Mouse (Mus musculus) kidney, postnatal 25 days (tissue): ENCODE measurements around the gene Ptprn2.

Source experiments
- DNase-seq, 2 experiments: peaks; one replicate each; pipeline ENCODE4 v3.0.0; 2021; ENCODE audit warnings: mixed read lengths in 2 of 2

Gene Ptprn2

DNA sequence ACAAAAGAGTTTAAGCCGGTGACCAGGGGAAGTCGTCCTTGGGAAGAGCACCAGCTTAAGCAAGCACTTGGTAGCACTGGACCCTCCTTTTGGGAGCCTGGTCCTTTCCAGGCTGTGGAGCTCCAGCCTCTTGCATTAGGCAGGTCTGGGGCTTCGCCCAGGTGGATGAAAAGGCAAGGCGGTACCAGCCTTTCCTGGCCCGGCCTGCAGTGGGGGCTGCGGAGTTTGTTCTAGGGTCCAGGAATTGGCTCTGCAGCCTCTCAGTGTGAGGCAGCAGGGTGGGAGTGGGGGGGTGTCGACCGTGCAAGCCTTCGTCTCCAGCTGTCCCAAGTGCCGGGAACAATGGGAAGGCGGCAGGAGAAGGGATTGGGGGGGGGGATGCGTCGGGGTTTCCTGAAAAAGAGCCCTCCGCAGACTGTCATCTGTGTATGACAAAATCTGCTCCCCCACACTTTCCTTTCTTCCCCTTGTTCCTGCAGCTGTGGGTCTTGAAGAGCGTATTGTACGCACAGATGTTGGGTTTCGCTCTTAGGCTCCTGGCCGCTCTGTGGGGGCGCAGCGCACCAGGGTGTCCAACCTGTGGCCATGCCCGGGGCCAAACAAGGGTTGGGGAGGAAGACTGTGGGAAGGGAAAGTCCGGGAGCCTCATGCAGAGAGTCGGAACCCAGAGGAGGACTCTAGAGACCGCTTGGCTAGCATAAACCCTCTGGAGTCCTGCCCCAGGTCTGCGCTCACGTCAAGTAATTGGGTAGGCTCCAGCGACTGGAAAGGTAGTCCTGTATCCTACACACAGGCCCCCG, 667.0 kb downstream of the Ptprn2 start:
- DNase-seq = no peak

DNA sequence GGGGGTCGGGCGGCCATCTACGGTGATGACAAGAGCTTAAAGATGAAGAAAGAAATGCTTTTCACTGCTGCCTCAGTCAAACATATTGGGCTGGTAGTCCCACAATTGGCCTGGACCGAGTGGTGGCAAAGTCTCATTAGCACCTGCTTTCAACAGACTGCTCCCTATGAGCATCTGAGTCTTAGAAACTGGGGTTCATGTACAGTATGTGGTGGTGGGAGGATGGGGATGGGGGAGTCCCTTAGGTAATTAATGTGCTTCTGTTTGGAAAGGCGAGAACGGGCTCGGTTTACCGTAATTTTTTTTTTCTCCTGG, 667.6 kb downstream of the Ptprn2 start:
- no peak for DNase-seq

DNA sequence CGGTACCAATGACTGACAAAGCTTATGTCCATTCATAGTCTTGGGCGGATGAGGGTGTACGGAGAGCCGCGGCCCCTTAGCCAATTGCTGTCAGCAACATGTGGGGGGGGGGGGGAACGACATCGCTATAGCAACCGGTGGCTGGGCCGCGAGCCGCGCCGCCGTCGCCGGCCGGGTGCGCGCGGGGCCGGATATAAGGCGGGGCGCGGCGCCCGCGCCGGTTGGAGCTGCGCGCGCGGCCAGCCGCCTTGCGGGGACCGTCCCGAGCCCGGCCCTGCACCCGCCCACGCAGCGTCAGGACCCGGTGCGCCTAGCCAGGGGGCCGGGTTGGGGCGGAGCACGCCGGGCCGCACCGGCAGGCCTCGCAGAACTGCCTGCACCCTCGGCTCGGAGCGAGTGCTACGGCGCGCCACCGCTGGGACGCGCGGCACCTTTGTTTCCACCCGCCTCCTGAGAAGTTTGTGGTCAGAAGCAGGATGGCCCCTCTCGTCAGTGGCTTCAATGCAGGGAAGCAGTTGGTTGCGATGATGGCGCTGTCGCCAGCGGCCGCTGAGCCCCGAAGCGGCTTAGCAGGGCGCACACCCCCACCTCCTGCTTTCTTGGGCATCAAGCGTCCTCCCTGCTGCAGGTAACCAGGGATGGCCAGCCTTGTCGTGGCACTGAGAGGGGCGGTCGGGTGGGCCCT, 668.3 kb downstream of the Ptprn2 start:
- peak in 1 of 2 experiments; percentile 6 for DNase-seq

DNA sequence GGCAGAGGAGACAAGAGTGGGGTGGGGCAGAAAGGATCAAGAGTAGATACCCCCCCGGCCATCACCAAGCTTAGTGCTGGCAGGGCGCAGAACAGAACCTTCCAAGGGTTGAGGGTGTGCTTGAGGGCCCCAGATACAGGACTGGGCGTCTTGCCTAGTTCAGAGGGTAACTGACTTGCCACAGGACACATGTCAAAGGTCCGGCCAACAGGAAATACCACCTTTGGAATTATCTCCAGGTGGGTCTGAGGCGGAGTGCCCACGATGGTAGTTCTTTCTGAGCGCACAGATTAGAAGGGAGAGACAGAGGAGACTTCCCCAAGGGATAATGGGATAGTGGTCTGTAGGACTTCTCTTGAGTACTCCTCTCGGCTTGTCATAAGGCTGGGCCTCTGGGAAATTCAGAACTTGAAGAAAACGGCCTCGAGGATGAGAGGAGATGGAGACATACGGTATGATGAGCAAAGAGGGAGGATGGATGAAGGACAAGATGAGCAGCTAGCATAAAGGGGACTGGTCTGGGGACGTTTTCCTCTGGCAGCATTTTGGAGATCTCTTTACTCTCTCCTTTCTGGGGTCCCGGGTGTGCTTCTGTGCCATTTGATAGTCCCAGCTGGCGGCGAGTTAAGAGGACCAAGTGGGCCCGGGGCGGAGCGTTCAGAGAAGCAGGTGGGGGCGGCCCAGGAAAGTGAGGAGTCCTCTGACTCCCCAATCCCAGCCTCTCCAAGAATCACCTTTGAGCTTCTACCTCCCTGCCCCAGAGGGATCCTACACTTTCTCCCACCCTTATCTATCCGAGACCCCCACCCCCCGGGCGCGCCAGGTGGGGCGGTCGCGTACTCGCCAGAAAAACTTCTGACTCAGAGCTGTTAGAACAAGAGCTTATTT, 669.1 kb downstream of the Ptprn2 start:
- no peak for DNase-seq

DNA sequence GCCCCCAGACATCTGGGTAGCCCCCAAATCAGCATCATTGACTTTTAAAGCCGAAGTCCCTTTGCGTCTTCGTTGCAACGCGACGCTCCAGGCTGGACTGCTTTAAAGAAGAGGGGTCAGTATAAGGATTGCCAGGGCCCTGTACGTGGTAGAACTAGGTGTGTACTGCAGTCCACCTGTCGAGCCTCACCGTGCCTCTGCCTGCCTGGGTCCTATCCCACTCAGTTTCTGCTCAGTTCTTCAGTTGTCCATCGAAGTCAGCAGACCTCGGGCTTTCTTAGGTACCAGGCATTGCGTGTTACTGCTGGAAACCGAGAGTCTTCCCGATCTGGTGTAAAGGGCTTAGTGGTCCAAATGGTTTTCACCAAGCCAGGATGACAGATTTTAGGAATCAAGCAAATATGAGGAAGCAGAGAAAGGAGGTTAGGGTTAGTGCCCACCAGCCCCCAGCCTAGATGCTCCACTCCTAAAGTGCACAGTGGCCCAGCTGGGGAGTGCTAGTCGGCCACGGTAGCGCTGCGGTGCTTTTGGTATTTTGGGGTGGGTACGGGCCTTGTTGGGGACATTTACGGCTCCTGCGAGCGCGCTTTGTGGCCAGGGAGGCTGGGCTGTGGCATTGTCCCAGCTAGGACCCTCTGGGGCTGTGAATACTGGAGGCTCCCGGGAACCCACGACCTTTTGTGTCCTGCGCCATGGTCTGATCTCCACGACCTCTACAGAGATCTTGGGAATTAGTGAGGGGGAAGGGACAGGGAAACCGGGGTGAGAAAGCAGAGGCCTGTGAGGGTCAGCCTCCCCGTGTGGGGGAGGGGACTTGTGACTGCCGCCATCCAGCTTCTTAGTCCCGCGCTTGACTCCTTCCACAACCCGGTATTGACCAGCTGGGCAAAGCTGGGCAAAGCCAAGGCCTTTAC, 670.0 kb downstream of the Ptprn2 start:
- DNase-seq = no peak

DNA sequence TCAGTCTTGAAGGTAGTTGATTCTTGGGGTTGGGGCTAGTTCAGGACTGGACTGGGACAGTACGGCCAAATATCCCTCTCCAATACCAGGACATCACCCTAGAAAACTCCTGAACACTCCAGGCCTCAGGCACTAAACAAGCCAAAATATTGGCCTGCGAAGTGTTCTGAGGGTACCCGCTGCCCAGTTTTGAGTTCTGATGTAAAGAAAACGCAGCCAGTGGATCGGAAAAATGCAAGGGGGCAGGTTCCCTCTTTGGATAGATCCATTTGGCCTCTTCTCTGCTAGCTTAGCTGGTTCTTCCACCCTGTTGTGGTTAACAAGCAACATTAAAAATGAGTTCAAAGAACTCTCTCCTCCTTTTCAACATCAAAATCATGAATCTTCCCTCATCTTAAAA, 670.7 kb downstream of the Ptprn2 start:
- DNase-seq = no peak

DNA sequence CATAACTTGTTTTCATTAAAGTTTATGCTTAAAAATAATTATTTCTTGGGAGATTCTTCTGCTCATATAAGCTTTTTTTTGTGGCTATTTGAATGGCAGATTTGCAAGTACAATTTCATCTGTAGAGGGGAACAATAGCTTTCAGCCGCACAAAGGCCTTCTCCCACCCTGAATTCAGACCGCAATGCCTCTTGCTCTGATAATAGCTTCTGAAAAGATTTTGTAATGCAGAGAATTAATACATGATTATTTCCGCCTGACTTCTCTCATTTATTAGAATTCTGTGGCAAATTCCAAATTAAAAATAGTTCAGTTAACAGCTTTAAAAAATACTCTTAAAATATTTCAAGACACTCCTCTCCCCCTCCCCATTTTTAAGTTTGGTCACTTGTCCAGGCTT, 671.3 kb downstream of the Ptprn2 start:
- DNase-seq = no peak

DNA sequence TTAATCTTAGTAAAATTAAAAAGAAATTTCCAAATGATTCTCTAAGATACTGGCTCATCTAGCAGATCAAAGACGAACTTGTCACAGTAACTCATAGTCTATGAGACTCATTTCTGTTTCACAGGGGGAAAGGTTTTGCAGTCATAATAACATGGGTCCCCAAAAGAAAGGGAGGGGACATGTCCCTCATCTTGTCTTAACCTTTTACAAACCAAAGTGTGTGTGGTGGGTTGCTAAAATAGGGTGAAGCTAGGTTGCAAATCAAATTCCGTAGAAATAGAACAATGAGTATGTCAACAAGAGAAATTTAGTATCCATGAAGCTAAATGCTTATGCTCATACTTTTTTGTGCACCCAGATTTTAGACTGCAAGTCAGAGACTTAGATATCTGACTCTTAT, 671.7 kb downstream of the Ptprn2 start:
- DNase-seq = no peak

DNA sequence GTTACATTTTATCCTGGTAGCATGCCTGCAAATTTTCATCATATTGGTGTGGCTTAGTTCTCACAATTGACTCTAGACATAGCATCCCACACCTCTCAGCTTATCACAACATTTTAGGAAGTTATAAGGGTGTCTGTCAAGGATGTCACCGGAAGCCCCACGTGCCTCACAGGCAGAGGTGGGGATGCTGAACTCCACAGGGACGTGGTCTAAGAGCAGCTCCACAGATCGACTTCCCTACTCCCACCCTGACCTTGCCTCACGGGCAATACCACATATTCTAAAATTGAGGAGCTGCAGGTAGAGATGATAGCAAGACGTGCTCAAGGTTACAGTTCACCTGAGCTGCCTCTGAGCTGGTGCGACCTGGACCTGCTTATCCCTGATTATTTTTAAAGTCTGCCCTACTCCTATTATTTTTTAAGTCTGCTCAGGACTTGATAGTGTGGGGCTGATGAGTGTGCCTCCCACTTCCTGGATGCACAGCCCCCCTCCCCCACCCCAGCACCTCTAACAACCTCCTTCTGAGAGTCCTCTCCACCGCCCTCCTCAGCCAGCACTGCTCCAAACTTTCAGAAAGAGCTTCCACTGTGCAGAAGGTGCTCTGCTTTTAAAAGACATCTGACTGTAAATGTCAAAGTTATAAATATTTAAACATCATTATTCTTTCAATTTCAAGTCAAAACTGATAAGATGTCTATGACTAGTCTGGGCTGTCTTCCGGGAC, 672.3 kb downstream of the Ptprn2 start:
- no peak for DNase-seq

DNA sequence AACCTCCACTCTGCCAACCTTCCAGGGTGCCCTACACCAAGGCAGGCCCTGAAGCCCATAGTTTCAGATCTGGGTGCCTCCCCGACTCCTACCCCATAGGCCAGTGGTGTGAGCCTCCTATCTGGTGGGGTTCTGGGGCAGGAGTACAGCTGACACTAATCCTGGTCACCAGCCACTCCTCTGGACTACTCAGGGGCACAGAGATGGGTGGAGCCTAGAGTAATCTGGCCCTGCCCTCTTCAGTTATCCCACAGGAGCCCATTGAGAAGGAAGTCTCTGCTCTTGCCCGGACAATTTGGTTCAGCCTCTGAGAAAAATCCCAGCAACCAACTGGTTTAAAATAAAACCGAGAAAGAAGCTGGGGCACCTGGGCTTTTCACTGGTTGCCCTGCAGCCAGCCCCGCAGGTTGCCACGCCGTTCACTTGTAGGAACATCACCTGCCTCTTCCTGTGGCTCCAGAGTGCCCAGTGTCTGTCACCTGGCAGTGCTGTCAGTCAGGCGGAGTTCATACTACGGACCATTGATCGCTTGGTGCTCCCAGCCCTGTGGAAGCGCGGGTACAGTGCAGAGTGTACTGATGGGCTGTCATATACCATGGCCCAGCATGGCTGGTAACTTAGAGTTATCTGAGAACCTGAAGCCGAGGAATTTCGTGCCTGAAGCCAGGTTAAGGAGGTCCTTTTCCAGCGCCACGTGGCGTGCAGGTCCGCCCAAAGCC, 673.6 kb downstream of the Ptprn2 start:
- no peak for DNase-seq

DNA sequence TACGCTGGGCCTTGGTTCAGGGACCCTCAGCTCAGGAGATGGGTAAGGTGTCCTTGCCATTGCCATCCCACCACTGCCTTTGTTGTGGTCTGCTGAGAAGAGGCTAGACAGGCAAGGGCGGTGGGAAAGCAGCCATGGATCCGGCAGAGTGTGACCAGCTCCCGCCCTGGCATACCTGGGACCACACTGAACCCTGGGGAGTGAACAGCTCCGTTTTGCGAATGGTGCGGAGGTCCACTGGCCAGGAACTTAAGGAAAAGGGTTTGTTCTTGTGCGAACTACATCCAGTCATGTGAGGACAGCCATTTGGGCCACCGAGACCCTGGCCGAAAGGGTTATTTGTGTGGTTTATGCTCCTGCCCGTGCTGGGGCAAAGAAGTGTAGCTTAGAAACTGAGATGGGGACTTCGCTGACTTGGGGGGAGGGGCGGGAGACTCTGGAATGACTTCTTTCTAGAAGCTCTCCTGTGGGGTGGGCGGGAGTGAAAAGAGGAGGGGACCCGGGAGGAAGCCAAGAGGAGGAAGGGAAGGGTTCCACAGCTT, 674.2 kb downstream of the Ptprn2 start:
- no peak for DNase-seq

DNA sequence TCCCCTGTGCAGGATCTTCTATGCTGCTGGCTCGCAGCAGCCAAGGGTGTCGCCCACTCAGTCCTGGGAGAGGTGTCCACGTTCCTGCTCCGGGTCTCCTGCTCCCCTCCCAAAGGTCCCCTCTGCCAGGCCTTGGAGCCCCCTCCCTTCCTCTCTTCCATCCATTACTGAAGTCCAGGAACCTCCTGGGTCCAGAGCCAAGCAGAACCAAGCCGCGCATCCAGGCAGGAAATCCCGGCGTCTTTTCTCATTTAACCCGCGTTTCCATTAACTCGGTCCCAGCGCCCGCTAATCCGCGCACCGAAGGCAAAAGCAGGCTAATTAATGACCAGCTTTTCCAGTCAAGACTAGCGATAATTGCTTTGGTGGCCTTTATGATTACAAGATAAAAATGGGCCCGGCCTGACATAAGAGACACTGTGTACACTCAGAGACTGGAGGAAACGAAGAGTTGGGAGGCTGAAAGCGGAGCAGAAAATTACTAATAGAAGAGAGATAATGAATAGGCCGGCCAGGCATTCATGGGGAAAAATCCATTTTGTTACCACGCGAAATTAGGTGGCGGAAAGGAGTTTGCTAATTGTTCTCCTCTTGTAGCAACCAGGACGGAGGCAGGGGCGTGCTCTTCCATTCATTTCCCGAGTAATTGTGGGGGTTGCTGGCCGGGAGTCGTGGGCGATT, 674.8 kb downstream of the Ptprn2 start:
- DNase-seq = no peak

DNA sequence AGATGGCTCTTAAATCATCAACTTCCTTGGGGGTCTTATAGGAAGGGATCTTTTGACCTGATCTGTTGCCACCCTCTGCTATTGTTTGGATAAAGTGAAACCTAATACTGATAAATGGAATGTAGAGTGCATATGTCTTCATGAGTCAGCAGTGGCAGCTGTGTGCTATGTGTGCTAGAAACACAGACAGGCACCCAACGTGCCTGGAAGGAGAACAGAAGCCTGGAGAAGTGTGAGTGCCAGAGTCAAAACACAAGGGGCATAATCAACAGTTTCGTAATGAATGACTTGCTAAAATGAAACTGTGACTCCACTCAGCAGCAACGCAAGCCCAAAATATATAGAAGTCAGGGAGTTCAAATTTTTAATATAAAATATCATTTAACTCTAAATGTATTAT, 676.7 kb downstream of the Ptprn2 start:
- no peak for DNase-seq

DNA sequence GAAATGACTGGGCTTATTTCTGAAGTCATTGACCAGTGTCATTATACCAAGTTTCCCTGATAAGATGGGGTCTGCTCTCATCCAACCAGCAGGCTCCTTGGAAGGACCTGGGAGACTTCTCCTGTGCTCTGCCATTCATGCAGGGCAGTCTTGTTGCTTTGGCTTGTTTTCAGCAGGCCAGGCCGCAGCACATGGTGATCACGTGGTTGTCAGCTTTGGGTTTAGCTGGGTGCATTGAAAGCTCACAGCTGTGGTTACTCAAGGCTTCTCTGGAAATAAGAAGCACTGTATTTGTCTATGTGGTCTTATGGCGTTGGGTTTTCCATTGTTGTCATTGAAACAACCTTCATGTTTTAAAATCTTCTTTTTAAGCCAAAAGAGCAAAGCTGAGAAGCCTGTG, 678.3 kb downstream of the Ptprn2 start:
- DNase-seq = no peak

DNA sequence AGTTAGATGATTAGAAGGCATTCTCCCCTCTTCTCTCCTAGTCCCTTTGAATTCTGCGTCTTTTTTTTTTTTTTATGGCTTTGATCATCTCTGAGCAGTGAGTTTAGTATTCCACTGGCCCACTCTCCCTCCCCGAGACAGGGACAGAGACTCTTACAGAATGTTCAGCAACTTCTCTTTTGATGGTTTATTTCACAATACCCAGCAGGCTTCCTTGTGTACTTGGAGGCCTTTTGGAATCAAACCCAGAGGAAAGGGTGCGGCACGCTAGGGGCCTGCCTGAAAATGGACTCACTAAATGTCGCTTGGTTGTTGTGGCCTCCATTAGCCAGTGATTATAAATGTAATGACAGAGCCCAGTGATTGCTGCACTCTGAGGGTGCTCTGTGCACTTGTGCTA, 680.7 kb downstream of the Ptprn2 start:
- DNase-seq = no peak

DNA sequence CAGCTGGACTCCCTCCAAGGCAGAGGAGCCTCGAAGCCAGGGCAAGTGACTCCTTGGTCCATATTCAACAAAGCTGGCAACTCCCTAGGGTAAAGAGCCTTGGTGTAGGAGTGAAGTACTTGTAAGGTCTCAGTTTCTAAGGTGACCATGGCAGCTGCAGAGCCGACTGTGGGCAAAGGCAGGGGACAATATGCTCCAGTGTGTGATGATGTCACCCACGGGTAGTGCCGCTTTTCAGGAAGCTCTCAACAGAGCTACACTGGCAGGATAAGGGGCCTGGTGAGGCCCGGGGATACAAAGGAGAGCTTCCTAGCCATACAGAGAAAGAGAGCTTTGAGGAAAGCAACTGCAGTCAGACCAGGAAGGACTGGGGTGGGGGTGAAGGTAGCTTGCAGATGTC, 684.1 kb downstream of the Ptprn2 start:
- no peak for DNase-seq

DNA sequence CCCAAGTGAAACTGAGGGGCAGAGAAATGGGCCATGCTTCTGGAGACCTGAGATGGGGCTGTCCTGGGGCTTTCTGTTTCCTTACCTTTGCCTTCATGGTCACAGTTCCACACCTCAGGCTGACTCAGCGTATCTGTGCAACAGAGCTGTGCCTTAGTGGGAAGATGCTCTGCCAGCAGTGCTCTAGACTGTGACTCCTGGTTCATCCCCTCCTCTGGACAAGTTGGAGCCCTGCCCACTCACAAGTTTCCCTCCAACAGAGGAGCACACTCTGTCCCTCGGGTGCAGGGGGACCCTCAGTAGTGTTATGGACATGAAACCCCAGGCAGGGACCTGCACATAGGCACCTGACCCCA, 687.0 kb downstream of the Ptprn2 start:
- no peak for DNase-seq

DNA sequence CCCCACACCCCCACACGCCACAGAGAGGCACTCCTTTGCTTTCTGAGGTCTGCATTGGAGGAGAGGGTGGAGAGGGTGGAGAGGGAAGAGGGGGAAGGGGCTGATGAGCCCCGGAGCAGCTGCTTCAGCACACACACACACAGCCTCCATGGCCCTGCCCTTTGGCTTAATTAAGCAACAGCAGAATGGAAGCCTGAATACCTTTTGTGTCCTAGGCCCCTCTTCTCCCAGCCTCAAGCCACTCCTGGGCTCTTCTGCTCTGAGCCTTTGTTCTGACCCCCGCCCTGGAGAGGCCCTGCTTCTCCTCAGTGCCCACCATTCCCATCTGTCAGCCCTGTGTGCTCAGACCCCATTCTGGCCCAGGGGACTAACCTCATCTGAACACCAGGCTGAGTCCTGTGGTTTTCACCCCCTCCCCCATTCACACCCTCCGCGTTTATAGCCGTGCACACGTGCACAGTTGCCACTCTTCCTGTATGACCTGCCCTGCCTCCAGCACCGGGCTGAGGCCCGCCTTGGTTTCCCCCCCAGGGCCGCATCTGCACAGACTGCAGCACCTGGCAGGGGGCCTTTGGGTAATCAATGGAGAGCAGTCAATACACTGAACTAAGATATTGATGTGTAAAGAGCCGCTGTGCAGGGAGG, 687.5 kb downstream of the Ptprn2 start:
- DNase-seq = no peak

DNA sequence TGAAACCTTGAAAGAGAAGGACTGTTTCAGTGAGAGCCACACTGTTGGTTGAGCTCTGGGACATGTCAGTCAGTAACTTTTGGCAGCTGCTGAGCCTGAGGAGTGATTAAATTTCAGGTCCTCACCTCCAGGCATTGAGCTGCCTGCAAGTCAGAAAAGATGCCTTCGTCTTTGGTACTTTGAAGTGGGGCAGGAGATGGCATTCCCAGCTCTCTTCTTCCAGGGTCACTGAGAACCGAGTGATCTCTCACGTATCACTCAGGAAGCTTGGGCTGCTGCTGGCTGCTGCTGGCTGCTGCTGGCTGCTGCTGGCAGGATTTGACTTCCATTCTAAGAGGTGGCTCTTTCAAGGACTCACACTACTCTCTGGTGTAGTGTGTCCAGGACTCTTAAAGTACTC, 688.7 kb downstream of the Ptprn2 start:
- DNase-seq = no peak
